Comparison of ENCODE assay signal across 9 mouse cellular contexts in genomic region chr11:65745707-65746333, GRCm38 (mm10). TPM values are rescaled to one million over a fixed set of nuclear protein-coding genes. Genes with fewer than 3 reads are reported as not detected.
DNase-seq lines count a peak whose midpoint lies in the region; ATAC-seq and TF ChIP-seq lines count a peak whose summit lies in the region.
"Had no signal": no experiment of that assay in that cellular context is flagged by ENCODE, and none has a peak within 500 bp of the region (broad histone marks: within the 10 kb centered on the region; RNA-seq: fewer than 3 reads in every experiment).

No protein-coding gene starts in this region.

- H3K9me3 ChIP-seq in hindbrain, embryonic 13.5 days, result no peaks in the 10 kb centered on the region
- H3K9me3 ChIP-seq in hindbrain, embryonic 10.5 days, result no peaks in the 10 kb centered on the region
- H3K9me3 ChIP-seq in hindbrain, embryonic 16.5 days (ENCODE audit: control insufficient read depth, low read length), result no peaks in the 10 kb centered on the region
- no peaks in the 10 kb centered on the region for H3K9me3 ChIP-seq in midbrain, embryonic 15.5 days
- H3K9me3 ChIP-seq: limb, embryonic 13.5 days had no signal

- 81% methylated on average over 8 of the region's 8 CpGs for WGBS in hindbrain, embryonic 13.5 days
- WGBS in hindbrain, embryonic 10.5 days, result 87% methylated on average over 8 of the region's 8 CpGs
- WGBS in hindbrain, embryonic 16.5 days, result 64% methylated on average over 8 of the region's 8 CpGs
- 55% methylated on average over 8 of the region's 8 CpGs for WGBS in midbrain, embryonic 15.5 days

- TF ChIP-seq CTCF in brain, embryonic 14.5 days (IDR thresholded peaks at IDR 0.05; ENCODE audit: borderline replicate concordance, extremely low read depth, insufficient read depth, insufficient read length), result no peak

- no peaks in the 10 kb centered on the region for H3K27me3 ChIP-seq in hindbrain, embryonic 13.5 days
- H3K27me3 ChIP-seq in hindbrain, embryonic 10.5 days (ENCODE audit: insufficient read depth, poor library complexity, severe bottlenecking), result no peaks in the 10 kb centered on the region
- H3K27me3 ChIP-seq in hindbrain, embryonic 16.5 days (replicated peaks; ENCODE audit: control insufficient read depth, insufficient read depth, low read length), result no peaks in the 10 kb centered on the region
- H3K27me3 ChIP-seq in midbrain, embryonic 15.5 days (replicated peaks), result no peaks in the 10 kb centered on the region
- H3K27me3 ChIP-seq: limb, embryonic 13.5 days had no signal

- H3K4me2 ChIP-seq in hindbrain, embryonic 13.5 days, result peak overlapping the region; percentile 4; the same call in 1 of the 2 replicates
- H3K4me2 ChIP-seq in hindbrain, embryonic 16.5 days (ENCODE audit: low read length), result peak overlapping the region; percentile 36
- H3K4me2 ChIP-seq in midbrain, embryonic 15.5 days, result peak overlapping the region; percentile 29
- H3K4me2 ChIP-seq: limb, embryonic 13.5 days had no signal

- peaks cover 13% of the 10 kb centered on the region for H3K4me1 ChIP-seq in hindbrain, embryonic 13.5 days (replicated peaks)
- H3K4me1 ChIP-seq in hindbrain, embryonic 10.5 days (replicated peaks), result no peaks in the 10 kb centered on the region
- H3K4me1 ChIP-seq in hindbrain, embryonic 16.5 days (ENCODE audit: control insufficient read depth, insufficient read depth, low read depth, low read length), result peaks cover 10% of the 10 kb centered on the region
- H3K4me1 ChIP-seq in midbrain, embryonic 15.5 days, result peaks cover 15% of the 10 kb centered on the region

- no peak for ATAC-seq in hindbrain, embryonic 13.5 days (ENCODE audit: low FRiP score)
- ATAC-seq in hindbrain, embryonic 16.5 days, result peak; percentile 90
- peak; percentile 88 for ATAC-seq in midbrain, embryonic 15.5 days (replicated peaks)

- H3K9ac ChIP-seq in hindbrain, embryonic 13.5 days, result no peak overlapping the region
- 0 out of 2 replicates have a peak overlapping the region, but pooled peaks have one; percentile 22 for H3K9ac ChIP-seq in hindbrain, embryonic 16.5 days (ENCODE audit: low read depth, low read length)
- no peak overlapping the region for H3K9ac ChIP-seq in midbrain, embryonic 15.5 days
- H3K9ac ChIP-seq: limb, embryonic 13.5 days had no signal

- DNase-seq in hindbrain, embryonic 10.5 days (ENCODE audit: low spot score), result no peak
- peak; percentile 86 for DNase-seq in brain, embryonic 14.5 days (ENCODE audit: low read depth)
- DNase-seq in urinary bladder, adult 2 months (ENCODE audit: low spot score), result no peak
- no peak for DNase-seq in urinary bladder, postnatal 25 days (ENCODE audit: low spot score)
- no peak for DNase-seq in adrenal gland, adult 2 months

- TF ChIP-seq POLR2A in brain, embryonic 14.5 days (IDR thresholded peaks at IDR 0.05; ENCODE audit: borderline replicate concordance, extremely low read depth, insufficient read depth, insufficient read length, poor library complexity, severe bottlenecking), result no peak

- peak overlapping the region; percentile 68; the same call in 1 of the 2 replicates for H3K27ac ChIP-seq in hindbrain, embryonic 13.5 days
- no peak overlapping the region for H3K27ac ChIP-seq in hindbrain, embryonic 10.5 days
- H3K27ac ChIP-seq in hindbrain, embryonic 16.5 days (ENCODE audit: low read depth, low read length), result peak overlapping the region; percentile 77
- peak overlapping the region; percentile 73 for H3K27ac ChIP-seq in midbrain, embryonic 15.5 days
- H3K27ac ChIP-seq: limb, embryonic 13.5 days had no signal

- no peak overlapping the region for H3K4me3 ChIP-seq in hindbrain, embryonic 13.5 days
- H3K4me3 ChIP-seq in hindbrain, embryonic 10.5 days, result no peak overlapping the region
- 0 out of 2 replicates have a peak overlapping the region, but pooled peaks have one; percentile 3 for H3K4me3 ChIP-seq in hindbrain, embryonic 16.5 days (ENCODE audit: low read length)
- no peak overlapping the region for H3K4me3 ChIP-seq in midbrain, embryonic 15.5 days
- H3K4me3 ChIP-seq: limb, embryonic 13.5 days had no signal

- no peaks in the 10 kb centered on the region for H3K36me3 ChIP-seq in hindbrain, embryonic 13.5 days
- peaks cover 7% of the 10 kb centered on the region for H3K36me3 ChIP-seq in hindbrain, embryonic 10.5 days
- H3K36me3 ChIP-seq in hindbrain, embryonic 16.5 days (ENCODE audit: control insufficient read depth, insufficient read depth, low read length), result no peaks in the 10 kb centered on the region
- H3K36me3 ChIP-seq in midbrain, embryonic 15.5 days (replicated peaks), result no peaks in the 10 kb centered on the region

RNA-seq across cellular contexts. Expression of gene Map2k4, which starts 42.3 kb away (rescaled TPM):
- 77.5 and 82.0 TPM in 2 replicates for polyA plus RNA-seq in hindbrain, embryonic 13.5 days (2015; fragmentation: Nextera tagmentation; extraction: Ambion mirVana)
- 57.5 and 62.8 TPM in 2 replicates for polyA plus RNA-seq in hindbrain, embryonic 10.5 days (2016; fragmentation: Nextera tagmentation; extraction: Ambion mirVana)
- polyA plus RNA-seq in brain, embryonic 14.5 days (2012; rRNA removed), result 55.9 and 72.5 TPM in 2 replicates
- 112 and 118 TPM in 2 replicates for polyA plus RNA-seq in hindbrain, embryonic 16.5 days (2015; fragmentation: Nextera tagmentation; extraction: Ambion mirVana)
- polyA plus RNA-seq in midbrain, embryonic 15.5 days (2015; fragmentation: Nextera tagmentation; extraction: Ambion mirVana), result 96.0 and 98.1 TPM in 2 replicates
- polyA plus RNA-seq in urinary bladder, adult 2 months (2012; rRNA removed), result 40.1 and 45.9 TPM in 2 replicates
- 10 to 100 TPM; 39.3 to 58.4 TPM for total RNA-seq in adrenal gland, adult 2 months (2021)
- polyA plus RNA-seq in adrenal gland, adult 2 months (2012; rRNA removed), result 6.1 and 8.0 TPM in 2 replicates
